Mouse (Mus musculus) neutrophil, adult 83 days (primary cell): ENCODE results near the gene Hsh2d. TPM values are rescaled to one million over a fixed set of nuclear protein-coding genes. Genes with fewer than 3 reads are reported as not detected.

Source experiments
- total RNA-seq, 2 experiments: library from RNA; stranded (reverse); gene quantifications; one replicate each; pipeline ENCODE4 v1.2.4; 2023

The Hsh2d gene
- 10 to 100 TPM; 12.3 to 13.4 TPM for total RNA-seq

DNA sequence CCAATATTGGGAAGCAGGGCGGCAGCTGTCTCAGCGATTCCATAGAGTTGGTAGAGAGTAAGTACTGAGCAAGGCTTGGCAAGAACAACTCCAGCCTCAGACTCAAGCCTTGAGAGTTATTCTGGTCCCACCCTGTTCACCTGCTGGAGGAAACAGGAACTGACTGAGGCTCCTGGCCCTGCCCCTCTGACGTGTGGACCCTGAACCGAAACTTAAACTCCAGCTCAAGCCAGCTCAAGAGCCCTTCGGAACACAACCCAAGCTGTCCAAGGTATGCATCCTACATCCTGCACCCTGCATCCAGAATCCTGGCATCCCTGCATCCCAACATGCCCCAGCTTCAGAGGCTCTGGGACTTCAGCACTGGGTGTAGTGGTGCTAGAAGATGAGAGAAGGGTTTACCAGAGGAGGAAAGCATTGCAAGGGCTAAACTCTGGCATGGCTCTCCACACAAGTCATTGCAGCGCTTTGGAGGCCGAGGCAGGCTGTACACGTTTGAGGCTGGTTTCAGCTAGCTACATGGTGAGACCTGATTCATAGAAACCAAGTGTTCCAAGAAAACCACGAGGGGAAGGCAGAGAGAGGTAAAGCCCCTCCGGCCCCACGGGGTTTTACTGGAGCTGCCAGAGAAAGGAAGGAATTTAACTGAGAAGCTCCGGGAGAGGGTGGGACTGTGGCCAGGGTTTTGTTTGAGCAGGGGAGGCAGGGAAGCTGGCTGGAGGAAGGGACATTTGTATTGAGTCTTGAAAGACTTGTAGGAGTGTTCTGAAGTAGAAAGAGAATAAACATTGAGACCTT is at the start of gene Hsh2d:
Hsh2d (plus strand) TSS at position 222 of the 798 bp plus-strand sequence.

GRCm38 (mm10) chr8:72160707-72161697 is 28.4 kb upstream of the Hsh2d start, which contains the start of gene Rab8a:
TSS of gene Rab8a (plus strand) at chr8:72161200.

DNA sequence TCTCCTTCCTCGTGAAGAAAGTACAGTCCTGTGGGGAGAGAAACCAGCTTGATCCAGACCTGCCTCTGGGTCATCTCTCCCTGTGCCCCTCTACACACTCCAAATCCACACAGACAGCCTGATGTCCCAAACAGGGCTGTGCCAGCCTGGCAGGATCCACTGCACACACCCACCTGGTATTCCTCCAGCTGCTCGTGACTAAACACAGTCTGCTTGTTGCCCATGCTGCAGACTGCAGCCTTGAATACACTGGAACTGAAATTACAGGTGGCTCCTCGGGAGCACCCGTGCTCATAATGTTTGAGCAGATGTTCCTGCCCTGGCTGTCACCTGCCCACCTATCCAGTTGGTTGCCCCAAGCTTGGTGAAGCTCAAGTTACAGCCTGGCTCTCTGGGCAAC is 23.3 kb downstream of the Hsh2d start, which contains the start of gene Cib3:
Cib3 (minus strand) TSS at position 87 of the 400 bp plus-strand sequence.

GRCm38 (mm10) chr8:72213536-72213935 is 24.1 kb downstream of the Hsh2d start, which contains the start of gene Gm11034:
TSS of gene Gm11034 (minus strand) at chr8:72213636.

GRCm38 (mm10) chr8:72219541-72220363 is 30.3 kb downstream of the Hsh2d start, which contains the start of gene Fam32a:
TSS of gene Fam32a (plus strand) at chr8:72219730.

GRCm38 (mm10) chr8:72239499-72240402 is 50.3 kb downstream of the Hsh2d start, which contains the start of gene Ap1m1:
TSS of gene Ap1m1 (plus strand) at chr8:72240018.

Other genes with a start within 250 kb of the Hsh2d start
- 1 to 10 TPM; 9.6 to 9.7 TPM for gene Zfp961, start 238.6 kb upstream of the Hsh2d start, total RNA-seq
- 100 to 1,000 TPM; 225 TPM for gene Cyp4f18, start 180.0 kb upstream of the Hsh2d start, total RNA-seq
- under 1 TPM; 0.13 to 0.46 TPM for gene Olfr372, start 148.4 kb upstream of the Hsh2d start, total RNA-seq
- gene Olfr373, start 106.5 kb upstream of the Hsh2d start, total RNA-seq: under 1 TPM; 0.31 to 0.53 TPM
- under 1 TPM; 0.13 to 0.18 TPM for gene Olfr374, start 82.6 kb upstream of the Hsh2d start, total RNA-seq
- gene Tpm4, start 54.7 kb upstream of the Hsh2d start, total RNA-seq: 100 to 1,000 TPM; 161 to 196 TPM
- gene Rab8a, start 28.4 kb upstream of the Hsh2d start, total RNA-seq: 100 to 1,000 TPM; 120 TPM
- under 1 TPM in 1 of 2 experiments, not detected in 1; 0.28 TPM for gene Cib3, start 23.2 kb downstream of the Hsh2d start, total RNA-seq
- gene Gm11034, start 24.0 kb downstream of the Hsh2d start, total RNA-seq: not detected
- 100 to 1,000 TPM; 101 to 115 TPM for gene Fam32a, start 30.1 kb downstream of the Hsh2d start, total RNA-seq
- 100 to 1,000 TPM; 149 TPM for gene Ap1m1, start 50.4 kb downstream of the Hsh2d start, total RNA-seq
- gene Gm10282, start 115.6 kb downstream of the Hsh2d start, total RNA-seq: 100 to 1,000 TPM in 1 of 2 experiments, 10 to 100 TPM in 1; 84.2 to 100 TPM
- 1,000 to 10,000 TPM; 1,979 to 2,643 TPM for gene Klf2, start 129.4 kb downstream of the Hsh2d start, total RNA-seq
- 10 to 100 TPM; 54.6 to 59.5 TPM for gene Eps15l1, start 231.8 kb downstream of the Hsh2d start, total RNA-seq